Mouse (Mus musculus) CH12.LX (cell line): ENCODE measurements at regions not wholly inside any gene's neighbourhood (a gene's known extent, or its start where the extent isn't known, plus 50 kb on each side); places are given as distances from the start of the nearest gene placed in this dataset.

ENCODE experiments used
- DNase-seq: peaks from one replicate; pipeline ENCODE4 v3.0.0-alpha.2; 2013; ENCODE audit errors: extremely low read depth
- H3K27ac ChIP-seq: 2 replicates; pipeline ENCODE4 v1.5.1; 2012; ENCODE audit warnings: low read depth, mild to moderate bottlenecking, control low read depth, moderate library complexity; ENCODE audit not compliant: insufficient read depth
- H3K27me3 ChIP-seq: replicated peaks from 2 replicates; pipeline ENCODE3; 2012; ENCODE audit warnings: inconsistent platforms
- H3K36me3 ChIP-seq, 2 experiments: replicated peaks in 1 of 2; 2 replicates each; pipeline versions ENCODE3 to v1.6.1; 2012; ENCODE audit warnings: inconsistent platforms in 1 of 2, low read length in 1 of 2, mild to moderate bottlenecking in 1 of 2, mixed read lengths in 1 of 2, moderate library complexity in 1 of 2; ENCODE audit not compliant: control insufficient read depth in 1 of 2, insufficient read depth in 1 of 2
- H3K4me1 ChIP-seq, 2 experiments: 2 replicates each; pipeline ENCODE4 v1.6.1; 2012; ENCODE audit warnings: inconsistent platforms in 1 of 2, moderate library complexity in 1 of 2; ENCODE audit not compliant: insufficient read depth in 2 of 2, control insufficient read depth in 1 of 2
- H3K4me2 ChIP-seq: 2 replicates; pipeline ENCODE4 v1.6.1; 2012; ENCODE audit warnings: low read depth, mild to moderate bottlenecking, control low read depth; ENCODE audit not compliant: poor library complexity, insufficient read depth, severe bottlenecking
- H3K4me3 ChIP-seq, 3 experiments: fragments of 150-350 bp in 1 of 3; sonication (generic) in 1 of 3; replicated peaks in 1 of 3; 2 replicates each; pipeline versions ENCODE3 to v1.5.1; 2011 to 2012; ENCODE audit warnings: low read depth in 2 of 3, low read length in 2 of 3, mild to moderate bottlenecking in 2 of 3, moderate library complexity in 2 of 3, control low read depth in 1 of 3, improper control_type of control experiment in 1 of 3, inconsistent platforms in 1 of 3, mixed read lengths in 1 of 3; ENCODE audit not compliant: poor library complexity in 1 of 3
- H3K79me2 ChIP-seq: replicated peaks from 2 replicates; pipeline ENCODE4 v1.6.1; 2012; ENCODE audit warnings: mild to moderate bottlenecking, moderate library complexity; ENCODE audit not compliant: control insufficient read depth, poor library complexity, insufficient read depth, severe bottlenecking; ENCODE audit errors: extremely low read depth
- H3K9ac ChIP-seq: 2 replicates; pipeline ENCODE4 v1.6.1; 2012; ENCODE audit warnings: low read depth, mild to moderate bottlenecking, control low read depth, moderate library complexity; ENCODE audit not compliant: insufficient read depth
- H3K9me3 ChIP-seq: replicated peaks from 2 replicates; pipeline ENCODE3; 2012; ENCODE audit warnings: low read length, inconsistent platforms, mixed read lengths
- CHD2 ChIP-seq: IDR thresholded peaks from 2 replicates; pipeline ENCODE4 v1.6.1; 2011; ENCODE audit warnings: low read length, improper control_type of control experiment
- E2F4 ChIP-seq: IDR thresholded peaks from 2 replicates; pipeline ENCODE4 v1.6.1; 2011; ENCODE audit warnings: low read depth, low read length, improper control_type of control experiment; ENCODE audit not compliant: insufficient replicate concordance
- EP300 ChIP-seq: IDR thresholded peaks from 2 replicates; pipeline ENCODE4 v1.6.1; 2011; ENCODE audit warnings: low read length, improper control_type of control experiment
- ETS1 ChIP-seq: conservative IDR thresholded peaks from 2 replicates; pipeline ENCODE4 v1.6.1; 2012; ENCODE audit warnings: low read depth, mild to moderate bottlenecking, inconsistent platforms, low read length, improper control_type of control experiment, moderate library complexity
- IRF4 ChIP-seq: IDR thresholded peaks from 2 replicates; pipeline ENCODE4 v1.6.1; 2014; ENCODE audit warnings: low read depth, mild to moderate bottlenecking, inconsistent platforms, low read length, improper control_type of control experiment
- KAT2A ChIP-seq: IDR thresholded peaks from 2 replicates; pipeline ENCODE4 v1.6.1; 2012; ENCODE audit warnings: low read length, improper control_type of control experiment, inconsistent platforms; ENCODE audit not compliant: insufficient replicate concordance
- MAX ChIP-seq: IDR thresholded peaks from 2 replicates; pipeline ENCODE4 v1.6.1; 2011; ENCODE audit warnings: low read length, improper control_type of control experiment
- MXI1 ChIP-seq: IDR thresholded peaks from 2 replicates; pipeline ENCODE4 v1.6.1; 2011; ENCODE audit warnings: mild to moderate bottlenecking, low read depth, low read length, improper control_type of control experiment
- NRF1 ChIP-seq: IDR thresholded peaks from 2 replicates; pipeline ENCODE4 v1.6.1; 2014; ENCODE audit warnings: low read depth, mild to moderate bottlenecking, inconsistent platforms, low read length, improper control_type of control experiment, moderate library complexity
- PAX5 ChIP-seq: IDR thresholded peaks from 2 replicates; pipeline ENCODE4 v1.6.1; 2012; ENCODE audit warnings: low read length, inconsistent platforms, mixed read lengths
- POLR2AphosphoS2 ChIP-seq: IDR thresholded peaks from 2 replicates; pipeline ENCODE4 v1.6.1; 2011; ENCODE audit warnings: low read depth, low read length, improper control_type of control experiment
- RAD21 ChIP-seq: IDR thresholded peaks from 2 replicates; pipeline ENCODE4 v1.6.1; 2011; ENCODE audit warnings: low read depth, mild to moderate bottlenecking, low read length, improper control_type of control experiment, moderate library complexity
- RCOR1 ChIP-seq: conservative IDR thresholded peaks from 2 replicates; pipeline ENCODE4 v1.6.1; 2012; ENCODE audit warnings: low read depth, mild to moderate bottlenecking, inconsistent platforms, low read length, improper control_type of control experiment
- SIN3A ChIP-seq: IDR thresholded peaks from 2 replicates; pipeline ENCODE4 v1.6.1; 2012; ENCODE audit warnings: low read length, improper control_type of control experiment, inconsistent platforms
- SMC3 ChIP-seq: IDR thresholded peaks from 2 replicates; pipeline ENCODE4 v1.6.1; 2011; ENCODE audit warnings: low read depth, low read length, improper control_type of control experiment
- TBP ChIP-seq: conservative IDR thresholded peaks from 2 replicates; pipeline ENCODE4 v1.6.1; 2011; ENCODE audit warnings: low read depth, low read length, improper control_type of control experiment
- TCF12 ChIP-seq: IDR thresholded peaks from 2 replicates; pipeline ENCODE4 v1.6.1; 2014; ENCODE audit warnings: low read depth, mild to moderate bottlenecking, inconsistent platforms, low read length, improper control_type of control experiment
- USF1 ChIP-seq: IDR thresholded peaks from 2 replicates; pipeline ENCODE4 v1.6.1; 2014; ENCODE audit warnings: low read depth, mild to moderate bottlenecking, inconsistent platforms, low read length, improper control_type of control experiment
- USF2 ChIP-seq: conservative IDR thresholded peaks from 2 replicates; pipeline ENCODE4 v1.6.1; 2011; ENCODE audit warnings: low read depth, low read length, improper control_type of control experiment
- ZC3H11A ChIP-seq: IDR thresholded peaks from 2 replicates; pipeline ENCODE4 v1.6.1; 2012; ENCODE audit warnings: low read depth, mild to moderate bottlenecking, inconsistent platforms, low read length, improper control_type of control experiment
- ZMIZ1 ChIP-seq: IDR thresholded peaks from 2 replicates; pipeline ENCODE4 v1.6.1; 2012; ENCODE audit warnings: low read depth, mild to moderate bottlenecking, inconsistent platforms, low read length, improper control_type of control experiment
- ZNF384 ChIP-seq: IDR thresholded peaks from 2 replicates; pipeline ENCODE4 v1.6.1; 2012; ENCODE audit warnings: low read depth, low read length, improper control_type of control experiment, inconsistent platforms
- dilution Hi-C: fragments of 300-500 bp; cut with MboI; formaldehyde crosslinking; loops from 2 replicates; pipeline ENCODE4 v1.14.3; 2020; ENCODE audit warnings: low sequenced_read_pairs; ENCODE audit not compliant: extremely low pct_unique_long_range_greater_than_20kb, extremely low pct_ligation_motif_present
- in situ Hi-C: fragments of 300-500 bp; cut with MboI; formaldehyde crosslinking; loops from 3 replicates; pipeline ENCODE4 v1.14.3; 2019; ENCODE audit warnings: low sequenced_read_pairs, low pct_ligation_motif_present, low pct_unique_long_range_greater_than_20kb, mixed read lengths

DNA sequence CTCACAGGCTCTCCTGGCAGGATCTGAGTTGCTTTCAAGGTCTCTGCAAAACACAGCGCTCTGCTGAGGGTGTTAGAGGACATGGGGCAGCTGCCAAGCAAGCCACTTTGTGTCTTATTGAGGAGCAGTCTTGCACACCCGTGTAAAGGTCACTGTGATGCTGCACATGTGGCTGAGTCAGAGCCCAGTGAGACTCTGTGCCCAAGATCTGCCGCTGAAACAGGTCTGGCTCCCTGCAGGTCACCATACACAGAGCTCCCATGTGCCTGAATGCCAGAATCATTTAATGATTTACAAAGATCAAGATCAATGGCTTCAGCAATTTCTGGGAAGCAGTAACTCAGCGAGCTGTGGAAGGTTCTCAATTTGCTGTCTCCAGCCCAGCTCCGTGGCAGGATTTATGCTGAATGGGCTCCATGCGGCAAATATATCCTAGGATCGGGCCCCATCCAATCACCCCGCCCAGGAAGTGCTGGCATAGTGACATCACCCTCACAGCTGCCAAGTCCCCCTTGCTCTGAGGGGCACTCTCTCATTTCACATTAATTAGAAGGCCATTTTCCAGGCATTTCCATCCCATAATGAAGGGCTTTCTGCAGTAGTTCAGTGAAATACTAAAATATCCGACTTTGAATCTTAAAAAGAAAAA, 330.1 kb downstream of the H2al1j start:
- H3K27me3 ChIP-seq: no peaks in the 10 kb centered on the region
- H3K27ac ChIP-seq: no peak overlapping the region
- no peak for DNase-seq
- no peaks in the 10 kb centered on the region for H3K79me2 ChIP-seq
- peaks cover 3 to 8% of the 10 kb centered on the region in 2 experiments; a peak in 3 of 4 replicates for H3K4me1 ChIP-seq
- dilution Hi-C loops (no loop called here), in situ Hi-C loops (no loop called here)
- H3K9me3 ChIP-seq: no peaks in the 10 kb centered on the region
- no peak overlapping the region for H3K4me2 ChIP-seq
- no peak for TF ChIP-seq PAX5
- no peak for TF ChIP-seq IRF4
- TF ChIP-seq NRF1: no peak
- no peak for TF ChIP-seq MXI1
- TF ChIP-seq TCF12: no peak
- TF ChIP-seq ZMIZ1: no peak
- no peak overlapping the region for H3K9ac ChIP-seq
- no peaks in the 10 kb centered on the region for H3K36me3 ChIP-seq
- H3K4me3 ChIP-seq: no peak overlapping the region

DNA sequence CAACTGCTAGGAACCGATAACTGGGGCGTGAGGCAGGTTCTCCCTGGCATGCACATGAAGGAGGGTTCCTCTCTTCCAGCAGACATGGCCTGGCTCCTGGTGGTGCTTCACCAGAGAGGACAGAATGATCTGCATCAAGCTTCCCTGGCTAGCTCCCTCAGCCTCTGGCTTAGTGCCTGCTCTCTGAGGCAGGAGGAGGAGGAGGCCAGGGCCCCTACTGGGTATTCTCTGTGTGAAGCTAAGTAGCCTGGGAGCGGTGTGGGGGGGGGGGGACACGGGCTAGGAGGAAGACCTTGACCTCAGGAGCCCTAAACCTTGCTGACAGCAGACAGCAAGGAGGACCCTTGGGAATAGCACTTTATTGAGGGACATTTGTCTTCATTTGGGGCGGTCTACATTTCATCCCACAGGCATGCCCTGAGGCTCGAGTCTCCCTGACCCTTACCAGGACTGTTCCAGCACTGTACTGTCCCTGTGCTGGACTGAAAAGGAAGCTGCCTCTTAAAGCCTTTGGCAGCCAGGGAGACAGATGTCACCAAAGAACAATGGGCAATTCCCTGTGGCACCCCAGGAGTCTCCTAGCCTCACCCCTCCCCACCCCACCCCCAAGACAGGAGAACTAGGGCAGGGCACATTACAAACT, 335.7 kb downstream of the H2al1j start:
- no peaks in the 10 kb centered on the region for H3K9me3 ChIP-seq
- H3K4me2 ChIP-seq: no peak overlapping the region; the same call in 1 of the 2 replicates
- no peak overlapping the region for H3K4me3 ChIP-seq
- no peak overlapping the region for H3K9ac ChIP-seq
- H3K27me3 ChIP-seq: no peaks in the 10 kb centered on the region
- dilution Hi-C loops (no loop called here), in situ Hi-C loops (no loop called here)
- TF ChIP-seq RAD21 (no peak), E2F4 (no peak), MXI1 (no peak), USF1 (no peak), ZMIZ1 (no peak), MAX (no peak), KAT2A (no peak), SMC3 (no peak), CHD2 (no peak), SIN3A (no peak), POLR2AphosphoS2 (no peak), ZNF384 (no peak), TBP (no peak), USF2 (no peak), ZC3H11A (no peak), EP300 (no peak), RCOR1 (no peak), ETS1 (no peak)
- no peaks in the 10 kb centered on the region for H3K79me2 ChIP-seq
- no peaks in the 10 kb centered on the region for H3K36me3 ChIP-seq
- no peak overlapping the region for H3K27ac ChIP-seq
- peaks cover 3 to 23% of the 10 kb centered on the region in 2 experiments for H3K4me1 ChIP-seq
- no peak for DNase-seq
